Mouse (Mus musculus): ENCODE results near the gene Gm17482. TPM values are rescaled to one million over a fixed set of nuclear protein-coding genes. Genes with fewer than 3 reads are reported as not detected.
A peak's percentile ranks its signal among the peaks of the same experiment; 100 is the strongest.

Gm17482 gene
- not detected in 2 replicates for polyA plus RNA-seq (2014; fragmentation: Nextera tagmentation; extraction: Ambion mirVana)

DNA sequence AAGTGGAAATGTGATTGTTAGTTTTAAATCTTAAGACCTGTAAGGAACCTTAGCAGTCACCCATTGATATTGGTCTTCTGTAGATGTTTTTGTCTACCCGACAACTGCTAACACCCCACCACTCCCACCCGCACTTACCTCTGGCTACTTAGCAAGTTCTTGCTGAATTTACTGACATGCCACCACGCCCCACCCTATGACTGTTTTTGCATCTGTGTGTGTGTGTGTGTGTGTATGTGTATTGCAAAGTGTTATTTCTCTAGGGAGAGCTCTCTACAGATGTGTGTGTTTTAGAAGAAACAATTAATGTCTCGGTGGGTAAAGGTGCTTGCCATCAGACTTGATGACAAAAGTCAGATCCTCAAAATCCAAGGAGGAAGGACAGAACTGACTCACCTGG lies at the start of gene Gm17482:
Gm17482 (plus strand) TSS at position 301 of the 400 bp plus-strand sequence.
- Histone ChIP-seq H3K9ac (ENCODE audit: low read length) (no peak within 1 kb of the TSS), H3K4me1 (ENCODE audit: control insufficient read depth, insufficient read depth, low read length) (no peaks in the 10 kb centered on the region), H3K36me3 (ENCODE audit: control insufficient read depth, insufficient read depth, low read length) (no peaks in the 10 kb centered on the region), H3K27ac (ENCODE audit: low read depth, low read length) (no peak within 1 kb of the TSS), H3K4me2 (ENCODE audit: low read depth) (no peak within 1 kb of the TSS), H3K27me3 (ENCODE audit: control insufficient read depth, insufficient read depth, low read length) (no peaks in the 10 kb centered on the region), H3K4me3 (ENCODE audit: low read depth, low read length) (no peak within 1 kb of the TSS), H3K9me3 (ENCODE audit: control insufficient read depth, low read length) (no peaks in the 10 kb centered on the region)
- DNase-seq (ENCODE audit: low spot score) (no peak), ATAC-seq (ENCODE audit: insufficient read depth, low FRiP score, low TSS enrichment) (no peak)
- 78% methylated on average over 4 of the region's 4 CpGs for WGBS

DNA sequence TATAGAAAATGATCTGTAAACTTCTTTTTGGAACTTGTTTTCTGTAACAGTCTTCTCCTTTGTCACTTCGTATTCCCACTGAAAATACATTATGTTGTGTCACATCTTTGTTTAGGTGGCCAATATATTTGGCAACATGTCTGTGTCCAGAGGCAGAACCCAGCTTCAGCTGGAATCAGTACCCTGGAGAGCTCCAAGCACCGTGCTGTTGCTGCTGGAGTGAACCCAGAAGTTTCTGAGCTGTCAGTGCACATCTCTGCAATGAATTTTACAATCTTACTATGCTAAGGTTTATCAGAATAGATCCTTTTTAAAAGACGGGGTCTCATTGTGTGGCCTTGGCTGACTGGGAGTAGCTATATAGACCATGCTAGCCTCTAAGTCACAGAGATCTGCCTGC lies 48.3 kb upstream of the Gm17482 start:
- Histone ChIP-seq H3K4me2 (ENCODE audit: low read depth) (no peak overlapping the region), H3K9me3 (ENCODE audit: control insufficient read depth, low read length) (no peaks in the 10 kb centered on the region), H3K9ac (ENCODE audit: low read length) (no peak overlapping the region), H3K27me3 (ENCODE audit: control insufficient read depth, insufficient read depth, low read length) (no peaks in the 10 kb centered on the region), H3K4me1 (ENCODE audit: control insufficient read depth, insufficient read depth, low read length) (no peaks in the 10 kb centered on the region), H3K27ac (ENCODE audit: low read depth, low read length) (no peak overlapping the region), H3K36me3 (ENCODE audit: control insufficient read depth, insufficient read depth, low read length) (no peaks in the 10 kb centered on the region), H3K4me3 (ENCODE audit: low read depth, low read length) (no peak overlapping the region)
- WGBS = 44% methylated on average over 3 of the region's 3 CpGs
- DNase-seq (ENCODE audit: low spot score) (peak; percentile 30), ATAC-seq (ENCODE audit: insufficient read depth, low FRiP score, low TSS enrichment) (no peak)

DNA sequence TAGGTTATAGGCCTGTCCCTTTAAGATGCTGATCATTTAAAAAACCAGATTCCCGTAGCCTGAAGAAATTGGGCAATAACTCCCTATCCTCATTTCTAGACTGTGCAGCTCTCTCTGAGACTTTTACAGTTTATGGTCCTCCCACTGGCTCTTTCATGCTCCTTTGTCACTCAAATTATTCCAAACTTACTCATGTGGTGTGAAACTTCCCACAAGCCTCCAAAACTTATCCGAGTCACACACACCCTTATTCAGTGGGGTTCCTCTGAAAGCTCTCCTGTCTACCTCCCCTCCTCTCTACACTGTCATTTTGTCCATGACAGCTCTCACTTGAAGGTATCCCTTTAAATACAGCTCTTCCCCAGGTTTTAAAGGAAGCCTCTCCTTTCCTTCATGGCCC lies 46.0 kb upstream of the Gm17482 start:
- Histone ChIP-seq H3K4me3 (ENCODE audit: low read depth, low read length) (no peak overlapping the region), H3K27ac (ENCODE audit: low read depth, low read length) (no peak overlapping the region), H3K4me2 (ENCODE audit: low read depth) (no peak overlapping the region), H3K9me3 (ENCODE audit: control insufficient read depth, low read length) (no peaks in the 10 kb centered on the region), H3K27me3 (ENCODE audit: control insufficient read depth, insufficient read depth, low read length) (no peaks in the 10 kb centered on the region), H3K36me3 (ENCODE audit: control insufficient read depth, insufficient read depth, low read length) (no peaks in the 10 kb centered on the region), H3K9ac (ENCODE audit: low read length) (no peak overlapping the region), H3K4me1 (ENCODE audit: control insufficient read depth, insufficient read depth, low read length) (no peaks in the 10 kb centered on the region)
- WGBS = 85% methylated on average over 2 of the region's 2 CpGs
- no peak for DNase-seq (ENCODE audit: low spot score)
- no peak for ATAC-seq (ENCODE audit: insufficient read depth, low FRiP score, low TSS enrichment)

DNA sequence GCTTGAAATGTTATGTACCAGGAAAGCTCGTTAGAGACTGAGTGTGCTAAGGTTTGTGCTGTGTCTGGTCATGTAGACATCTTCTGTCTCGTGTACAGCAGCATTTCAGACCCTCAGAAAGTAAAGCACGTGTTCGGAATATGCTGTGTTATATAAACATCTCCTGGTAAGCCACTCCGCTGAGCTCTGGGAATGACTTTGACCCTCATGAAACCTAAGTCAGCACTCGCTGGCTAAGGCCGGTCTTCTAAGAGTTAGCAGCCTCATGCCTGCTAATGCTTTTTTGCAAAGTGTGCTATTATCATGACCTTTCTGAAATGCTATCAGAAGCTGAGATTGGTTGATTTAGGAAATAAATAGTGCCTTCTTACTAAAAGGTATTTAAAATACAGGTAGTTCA lies 36.0 kb upstream of the Gm17482 start:
- 74% methylated on average over 7 of the region's 7 CpGs for WGBS
- Histone ChIP-seq H3K27ac (ENCODE audit: low read depth, low read length) (no peak overlapping the region), H3K4me2 (ENCODE audit: low read depth) (no peak overlapping the region), H3K4me1 (ENCODE audit: control insufficient read depth, insufficient read depth, low read length) (no peaks in the 10 kb centered on the region), H3K36me3 (ENCODE audit: control insufficient read depth, insufficient read depth, low read length) (no peaks in the 10 kb centered on the region), H3K9me3 (ENCODE audit: control insufficient read depth, low read length) (no peaks in the 10 kb centered on the region), H3K27me3 (ENCODE audit: control insufficient read depth, insufficient read depth, low read length) (no peaks in the 10 kb centered on the region), H3K9ac (ENCODE audit: low read length) (no peak overlapping the region), H3K4me3 (ENCODE audit: low read depth, low read length) (no peak overlapping the region)
- DNase-seq (ENCODE audit: low spot score) (no peak), ATAC-seq (ENCODE audit: insufficient read depth, low FRiP score, low TSS enrichment) (no peak)

DNA sequence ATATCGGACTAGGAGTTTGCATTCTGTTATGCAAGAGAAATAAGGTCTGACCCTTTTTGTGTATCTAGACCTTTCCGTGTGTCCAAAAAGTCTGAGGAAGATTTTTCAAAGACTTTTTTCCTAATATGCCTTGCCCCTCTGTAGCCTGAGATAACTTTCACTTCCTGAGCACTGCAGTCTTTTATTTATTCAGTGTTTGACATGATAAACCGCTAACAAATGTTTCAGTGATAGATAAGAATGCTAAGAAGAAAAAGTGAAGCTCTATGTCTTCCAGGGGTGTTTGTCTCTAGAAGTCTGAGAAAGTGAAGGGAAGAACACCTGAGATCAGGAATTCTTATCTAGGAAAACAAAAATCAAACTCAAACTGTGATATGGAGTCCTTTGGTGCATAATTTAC lies 26.4 kb upstream of the Gm17482 start:
- H3K4me3 ChIP-seq (ENCODE audit: low read depth, low read length) = no peak overlapping the region
- no peaks in the 10 kb centered on the region for H3K27me3 ChIP-seq (ENCODE audit: control insufficient read depth, insufficient read depth, low read length)
- no peak overlapping the region for H3K9ac ChIP-seq (ENCODE audit: low read length)
- ATAC-seq (ENCODE audit: insufficient read depth, low FRiP score, low TSS enrichment) = no peak
- no peak overlapping the region for H3K27ac ChIP-seq (ENCODE audit: low read depth, low read length)
- H3K9me3 ChIP-seq (ENCODE audit: control insufficient read depth, low read length) = no peaks in the 10 kb centered on the region
- no peak overlapping the region for H3K4me2 ChIP-seq (ENCODE audit: low read depth)
- no peak for DNase-seq (ENCODE audit: low spot score)
- 83% methylated on average over 3 of the region's 3 CpGs for WGBS
- no peaks in the 10 kb centered on the region for H3K4me1 ChIP-seq (ENCODE audit: control insufficient read depth, insufficient read depth, low read length)
- H3K36me3 ChIP-seq (ENCODE audit: control insufficient read depth, insufficient read depth, low read length) = no peaks in the 10 kb centered on the region

DNA sequence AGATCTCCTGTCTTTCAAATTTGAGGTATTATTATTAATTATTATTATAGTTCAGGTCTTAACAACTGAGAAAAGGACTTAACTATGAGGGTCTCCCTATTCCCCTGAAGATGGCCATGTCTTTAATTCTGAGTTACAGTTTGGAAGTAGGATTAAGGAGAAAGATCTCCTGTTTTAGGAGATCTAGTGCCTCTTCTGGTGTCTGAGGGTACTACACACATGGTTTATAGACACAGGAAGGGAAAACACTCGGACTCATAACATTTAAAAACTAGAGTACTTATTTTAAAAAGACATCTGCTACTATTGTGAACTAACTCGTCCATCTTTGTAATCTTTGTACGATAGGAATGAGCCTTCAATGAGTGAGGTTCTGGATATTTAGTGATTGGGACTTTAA lies 24.1 kb upstream of the Gm17482 start:
- no peak for ATAC-seq (ENCODE audit: insufficient read depth, low FRiP score, low TSS enrichment)

DNA sequence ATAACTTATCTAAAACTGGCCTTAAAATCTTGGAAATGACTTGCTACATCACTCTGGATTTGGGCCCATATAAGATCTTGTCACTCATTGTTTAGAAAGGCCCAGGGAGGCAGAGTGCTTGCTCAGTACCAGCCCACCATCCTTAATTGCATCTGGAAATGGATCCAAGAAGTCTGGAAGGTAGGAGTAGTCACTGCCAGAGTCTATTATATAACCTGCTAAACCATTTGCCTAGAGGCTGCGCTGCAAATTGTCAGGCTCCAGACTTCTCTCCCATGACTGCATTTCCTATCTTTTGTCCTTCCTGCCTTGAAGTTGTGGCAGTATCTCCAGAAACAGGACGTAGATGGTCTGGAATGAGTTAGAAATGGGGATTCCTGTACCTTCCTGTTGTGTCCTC lies 17.0 kb upstream of the Gm17482 start:
- no peaks in the 10 kb centered on the region for H3K9me3 ChIP-seq (ENCODE audit: control insufficient read depth, low read length)
- H3K4me1 ChIP-seq (ENCODE audit: control insufficient read depth, insufficient read depth, low read length) = no peaks in the 10 kb centered on the region
- no peak for ATAC-seq (ENCODE audit: insufficient read depth, low FRiP score, low TSS enrichment)
- no peak for DNase-seq (ENCODE audit: low spot score)
- 89% methylated on average over 2 of the region's 2 CpGs for WGBS
- no peak overlapping the region for H3K4me2 ChIP-seq (ENCODE audit: low read depth)
- H3K27me3 ChIP-seq (ENCODE audit: control insufficient read depth, insufficient read depth, low read length) = no peaks in the 10 kb centered on the region
- no peak overlapping the region for H3K4me3 ChIP-seq (ENCODE audit: low read depth, low read length)
- no peak overlapping the region for H3K9ac ChIP-seq (ENCODE audit: low read length)
- H3K27ac ChIP-seq (ENCODE audit: low read depth, low read length) = no peak overlapping the region
- no peaks in the 10 kb centered on the region for H3K36me3 ChIP-seq (ENCODE audit: control insufficient read depth, insufficient read depth, low read length)

More for the DNA sequence above, 24.1 kb upstream of the Gm17482 start:
- no peak for DNase-seq (ENCODE audit: low spot score)
- no peaks in the 10 kb centered on the region for H3K9me3 ChIP-seq (ENCODE audit: control insufficient read depth, low read length)
- no peak overlapping the region for H3K27ac ChIP-seq (ENCODE audit: low read depth, low read length)
- no peaks in the 10 kb centered on the region for H3K4me1 ChIP-seq (ENCODE audit: control insufficient read depth, insufficient read depth, low read length)
- 77% methylated on average over 3 of the region's 3 CpGs for WGBS
- H3K36me3 ChIP-seq (ENCODE audit: control insufficient read depth, insufficient read depth, low read length) = no peaks in the 10 kb centered on the region
- no peak overlapping the region for H3K4me2 ChIP-seq (ENCODE audit: low read depth)
- no peaks in the 10 kb centered on the region for H3K27me3 ChIP-seq (ENCODE audit: control insufficient read depth, insufficient read depth, low read length)
- H3K4me3 ChIP-seq (ENCODE audit: low read depth, low read length) = no peak overlapping the region
- H3K9ac ChIP-seq (ENCODE audit: low read length) = no peak overlapping the region

DNA sequence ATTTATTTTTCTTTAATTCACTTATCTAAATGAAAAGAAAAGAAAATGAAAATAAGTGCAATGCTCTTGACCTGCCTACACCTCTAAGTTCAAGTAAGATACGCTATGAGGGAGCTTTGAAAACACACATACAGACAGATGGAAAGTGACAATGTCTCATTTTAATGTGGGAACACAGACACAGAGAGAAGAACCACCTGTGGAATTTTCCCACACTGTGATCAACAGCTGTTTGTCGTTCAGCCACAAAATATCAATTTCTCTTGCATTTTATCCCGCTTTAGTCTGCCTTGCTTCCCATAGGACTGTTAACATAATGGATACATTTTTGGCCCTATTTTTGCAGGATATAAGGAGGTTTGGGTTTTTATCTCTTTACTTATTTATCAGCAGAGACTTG lies 16.3 kb upstream of the Gm17482 start:
- no peak overlapping the region for H3K9ac ChIP-seq (ENCODE audit: low read length)
- H3K4me2 ChIP-seq (ENCODE audit: low read depth) = no peak overlapping the region
- no peaks in the 10 kb centered on the region for H3K27me3 ChIP-seq (ENCODE audit: control insufficient read depth, insufficient read depth, low read length)
- 82% methylated on average over 3 of the region's 3 CpGs for WGBS
- H3K36me3 ChIP-seq (ENCODE audit: control insufficient read depth, insufficient read depth, low read length) = no peaks in the 10 kb centered on the region
- H3K27ac ChIP-seq (ENCODE audit: low read depth, low read length) = no peak overlapping the region
- DNase-seq (ENCODE audit: low spot score) = no peak
- no peak overlapping the region for H3K4me3 ChIP-seq (ENCODE audit: low read depth, low read length)
- no peaks in the 10 kb centered on the region for H3K9me3 ChIP-seq (ENCODE audit: control insufficient read depth, low read length)
- H3K4me1 ChIP-seq (ENCODE audit: control insufficient read depth, insufficient read depth, low read length) = no peaks in the 10 kb centered on the region
- ATAC-seq (ENCODE audit: insufficient read depth, low FRiP score, low TSS enrichment) = no peak

DNA sequence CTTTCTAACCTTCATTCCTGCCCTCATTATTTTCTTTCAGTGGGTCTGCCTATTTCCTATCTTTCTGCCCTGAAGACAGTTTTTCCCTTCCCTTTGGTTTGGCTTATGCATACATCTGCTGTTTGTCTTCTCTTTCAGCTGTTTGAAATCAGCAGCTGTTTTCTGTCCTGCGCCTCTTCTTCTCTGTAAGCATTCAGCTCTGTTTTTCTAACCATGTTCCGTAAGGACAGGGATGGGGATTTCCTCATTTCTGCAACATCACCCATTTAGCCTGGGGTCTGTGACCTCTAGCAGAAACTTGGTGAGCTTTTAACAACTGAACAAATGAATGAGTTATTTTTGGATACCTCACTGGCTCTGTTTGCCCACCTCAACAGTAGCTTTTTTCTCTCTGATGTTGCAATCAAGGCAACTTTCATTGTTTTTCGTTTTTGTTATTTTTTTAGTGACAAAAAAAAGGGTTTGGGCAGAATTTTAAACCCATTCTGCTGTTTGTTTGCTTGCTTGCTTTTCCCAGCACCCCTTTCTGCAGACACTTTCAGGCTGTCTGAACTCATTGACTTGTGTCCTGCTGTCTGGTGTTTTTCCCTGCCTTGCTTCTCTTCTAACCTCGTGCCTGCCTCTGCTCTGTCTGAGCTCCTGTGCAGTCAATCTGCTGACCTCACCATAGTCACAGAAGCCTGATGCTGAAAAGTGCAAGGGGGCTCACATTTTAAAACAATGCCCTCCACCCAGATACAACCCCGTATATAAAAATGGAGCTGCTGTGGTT lies 14.8 kb upstream of the Gm17482 start:
- Histone ChIP-seq H3K9me3 (ENCODE audit: control insufficient read depth, low read length) (no peaks in the 10 kb centered on the region), H3K4me2 (ENCODE audit: low read depth) (no peak overlapping the region), H3K4me1 (ENCODE audit: control insufficient read depth, insufficient read depth, low read length) (no peaks in the 10 kb centered on the region), H3K4me3 (ENCODE audit: low read depth, low read length) (no peak overlapping the region), H3K9ac (ENCODE audit: low read length) (no peak overlapping the region), H3K27me3 (ENCODE audit: control insufficient read depth, insufficient read depth, low read length) (no peaks in the 10 kb centered on the region), H3K36me3 (ENCODE audit: control insufficient read depth, insufficient read depth, low read length) (no peaks in the 10 kb centered on the region), H3K27ac (ENCODE audit: low read depth, low read length) (no peak overlapping the region)
- no peak for ATAC-seq (ENCODE audit: insufficient read depth, low FRiP score, low TSS enrichment)
- no peak for DNase-seq (ENCODE audit: low spot score)
- WGBS = 63% methylated on average over 5 of the region's 5 CpGs

All from neural tube, embryonic 11.5 days (tissue).